13 mouse cellular contexts compared by ENCODE assay signal in genomic region chr6:136293700-136294099, GRCm38 (mm10). TPM values are rescaled to one million over a fixed set of nuclear protein-coding genes. Genes with fewer than 3 reads are reported as not detected.
DNase-seq lines count a peak whose midpoint lies in the region; ATAC-seq and TF ChIP-seq lines count a peak whose summit lies in the region.
"Had no signal": no experiment of that assay in that cellular context is flagged by ENCODE, and none has a peak within 500 bp of the region (broad histone marks: within the 10 kb centered on the region; RNA-seq: fewer than 3 reads in every experiment).

No protein-coding gene starts in this region.

- ATAC-seq in monocyte, adult 5-6 weeks (replicated peaks; ENCODE audit: insufficient number of reproducible peaks, low FRiP score, low TSS enrichment, poor library complexity, severe bottlenecking), result no peak

- DNase-seq in cerebellum, postnatal 10 days, result peak; percentile 15 to 26
- no peak for DNase-seq in cerebellum, adult 18-20 months
- DNase-seq in left cerebral cortex, adult 2 months (ENCODE audit: extremely low spot score in 1 of 2, low spot score in 2 of 2), result no peak
- DNase-seq in left cerebral cortex, adult 8-10 months (ENCODE audit: low spot score in 2 of 2), result no peak
- peak; percentile 14 for DNase-seq in 3T3-L1 (ENCODE audit: low read depth, low spot score)
- DNase-seq in ZHBTc4 (ENCODE audit: low read depth, low spot score), result peak; percentile 71
- DNase-seq in Muller cell, postnatal 12 days (ENCODE audit: inconsistent ontology term), result no peak
- DNase-seq: kidney, postnatal 14 days; liver, embryonic 13.5 days; thymus, postnatal 25 days had no signal

- H3K4me3 ChIP-seq in left cerebral cortex, adult 2 months, result no peak overlapping the region
- H3K4me3 ChIP-seq: hindbrain, embryonic 10.5 days; liver, embryonic 13.5 days had no signal

- no peak overlapping the region for H3K27ac ChIP-seq in left cerebral cortex, adult 2 months
- H3K27ac ChIP-seq: hindbrain, embryonic 10.5 days; liver, embryonic 13.5 days had no signal

- TF ChIP-seq CTCF in left cerebral cortex, adult 2 months (IDR thresholded peaks at IDR 0.05), result peak; percentile 39

- intact Hi-C loops in left cerebral cortex, adult 2 months (cut with DNase I), result no loop called here

RNA-seq across cellular contexts. Expression of gene Gm8994, which starts 33.6 kb away (rescaled TPM):
- not detected for total RNA-seq in left cerebral cortex, adult 2 months (2021)
- not detected for total RNA-seq in left cerebral cortex, adult 8-10 months (2022)
- not detected in 3 replicates for total RNA-seq in monocyte, adult 5-6 weeks (2017)
- total RNA-seq: megakaryocyte-erythroid progenitor cell, adult 5-6 weeks had no signal

Comparison
In these comparisons a context has a peak if more than half of its experiments do, and no peak if none do; other contexts are left out.
1. DNase-seq: peak in cerebellum, postnatal 10 days (2 of 2), 3T3-L1 (single experiment) and ZHBTc4 (single experiment); none in cerebellum, adult 18-20 months (0 of 2), left cerebral cortex, adult 2 months (0 of 2), left cerebral cortex, adult 8-10 months (0 of 2) and Muller cell, postnatal 12 days (single experiment).